ENCODE assay signal across 10 mouse cellular contexts in the genomic region with DNA sequence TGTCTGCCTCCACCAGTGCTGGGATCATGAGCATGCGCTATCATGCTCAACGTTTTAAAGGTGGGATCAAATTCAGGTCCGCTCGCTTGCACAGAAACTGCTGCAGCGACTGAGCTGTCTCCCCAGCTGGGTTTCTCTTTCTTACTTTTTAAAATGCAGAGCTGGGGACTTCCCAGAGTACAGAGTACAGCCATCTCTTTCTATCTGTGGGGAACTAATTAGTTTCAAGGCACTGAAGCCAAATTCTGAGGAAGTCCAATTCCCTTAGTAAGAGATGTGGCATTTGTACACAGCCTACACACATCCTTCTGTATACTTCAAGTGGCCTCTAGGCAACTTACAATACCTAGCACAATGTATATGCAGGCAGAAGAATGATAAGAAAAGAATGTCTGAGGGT.
DNase-seq lines count a peak whose midpoint lies in the region; ATAC-seq and TF ChIP-seq lines count a peak whose summit lies in the region.
"Had no signal": no experiment of that assay in that cellular context is flagged by ENCODE, and none has a peak within 500 bp of the region (broad histone marks: within the 10 kb centered on the region; RNA-seq: fewer than 3 reads in every experiment).

No protein-coding gene starts in this region.

- no peaks in the 10 kb centered on the region for H3K27me3 ChIP-seq in heart, embryonic 11.5 days (ENCODE audit: control insufficient read depth, insufficient read depth, low read length)
- peaks cover 3% of the 10 kb centered on the region; the same call in 1 of the 2 replicates for H3K27me3 ChIP-seq in liver, embryonic 11.5 days (replicated peaks; ENCODE audit: control insufficient read depth, insufficient read depth, low read length)
- peaks cover 28% of the 10 kb centered on the region for H3K27me3 ChIP-seq in liver, embryonic 12.5 days (replicated peaks)
- no peaks in the 10 kb centered on the region for H3K27me3 ChIP-seq in forebrain, embryonic 13.5 days
- H3K27me3 ChIP-seq: neural tube, embryonic 13.5 days had no signal

- H3K27ac ChIP-seq in heart, embryonic 11.5 days (ENCODE audit: low read depth, low read length): peak overlapping the region; percentile 74
- 0 out of 2 replicates have a peak overlapping the region, but pooled peaks have one; percentile 11 for H3K27ac ChIP-seq in liver, embryonic 11.5 days (ENCODE audit: low read depth, low read length)
- H3K27ac ChIP-seq in liver, embryonic 12.5 days: no peak overlapping the region; the same call in 1 of the 2 replicates
- H3K27ac ChIP-seq in forebrain, embryonic 13.5 days: no peak overlapping the region
- H3K27ac ChIP-seq: neural tube, embryonic 13.5 days had no signal

- no peak for TF ChIP-seq CTCF in brain, embryonic 14.5 days (IDR thresholded peaks at IDR 0.05; ENCODE audit: borderline replicate concordance, extremely low read depth, insufficient read depth, insufficient read length)

- WGBS in heart, embryonic 11.5 days (ENCODE audit: insufficient replicate concordance): 49% methylated on average over 5 of the region's 5 CpGs
- WGBS in liver, embryonic 11.5 days: 56% methylated on average over 5 of the region's 5 CpGs
- WGBS in liver, embryonic 12.5 days (ENCODE audit: insufficient replicate concordance): 60% methylated on average over 5 of the region's 5 CpGs
- WGBS in forebrain, embryonic 13.5 days: 55% methylated on average over 5 of the region's 5 CpGs

- H3K9ac ChIP-seq in heart, embryonic 11.5 days (ENCODE audit: low read depth, low read length): peak overlapping the region; percentile 44; the same call in 1 of the 2 replicates
- H3K9ac ChIP-seq in liver, embryonic 11.5 days (ENCODE audit: low read depth, low read length): no peak overlapping the region
- no peak overlapping the region for H3K9ac ChIP-seq in liver, embryonic 12.5 days
- no peak overlapping the region for H3K9ac ChIP-seq in forebrain, embryonic 13.5 days
- H3K9ac ChIP-seq: neural tube, embryonic 13.5 days had no signal

- no peak for DNase-seq in heart, postnatal 14 days
- DNase-seq in liver, embryonic 11.5 days (ENCODE audit: low spot score): no peak
- peak; percentile 17 for DNase-seq in brain, embryonic 14.5 days (ENCODE audit: low read depth)
- no peak for DNase-seq in testis, postnatal 14 days (ENCODE audit: low spot score)
- DNase-seq: cerebellum, adult 2 months had no signal

- TF ChIP-seq POLR2A in brain, embryonic 14.5 days (IDR thresholded peaks at IDR 0.05; ENCODE audit: borderline replicate concordance, extremely low read depth, insufficient read depth, insufficient read length, poor library complexity, severe bottlenecking): no peak

- H3K4me3 ChIP-seq in heart, embryonic 11.5 days (ENCODE audit: low read depth, low read length): no peak overlapping the region
- H3K4me3 ChIP-seq in liver, embryonic 11.5 days (ENCODE audit: low read depth, low read length): no peak overlapping the region
- no peak overlapping the region for H3K4me3 ChIP-seq in liver, embryonic 12.5 days
- no peak overlapping the region for H3K4me3 ChIP-seq in forebrain, embryonic 13.5 days
- H3K4me3 ChIP-seq: neural tube, embryonic 13.5 days had no signal

- H3K9me3 ChIP-seq in heart, embryonic 11.5 days (replicated peaks; ENCODE audit: control insufficient read depth, low read length): no peaks in the 10 kb centered on the region
- H3K9me3 ChIP-seq in liver, embryonic 11.5 days (ENCODE audit: control insufficient read depth, low read length): no peaks in the 10 kb centered on the region
- H3K9me3 ChIP-seq in liver, embryonic 12.5 days (replicated peaks): no peaks in the 10 kb centered on the region
- no peaks in the 10 kb centered on the region for H3K9me3 ChIP-seq in forebrain, embryonic 13.5 days (replicated peaks)
- H3K9me3 ChIP-seq: neural tube, embryonic 13.5 days had no signal

- peaks cover 28% of the 10 kb centered on the region for H3K4me1 ChIP-seq in heart, embryonic 11.5 days (ENCODE audit: control insufficient read depth, insufficient read depth, low read length)
- H3K4me1 ChIP-seq in liver, embryonic 11.5 days (replicated peaks; ENCODE audit: control insufficient read depth, insufficient read depth, low read length): peaks cover 7% of the 10 kb centered on the region
- peaks cover 21% of the 10 kb centered on the region for H3K4me1 ChIP-seq in liver, embryonic 12.5 days
- H3K4me1 ChIP-seq in forebrain, embryonic 13.5 days: 0 out of 2 replicates have a peak, but pooled peaks cover 10% of the 10 kb centered on the region

- ATAC-seq in heart, embryonic 11.5 days (replicated peaks; ENCODE audit: insufficient number of reproducible peaks, low FRiP score, low TSS enrichment): no peak
- ATAC-seq in liver, embryonic 11.5 days (replicated peaks; ENCODE audit: low FRiP score): no peak
- ATAC-seq in liver, embryonic 12.5 days: no peak
- ATAC-seq in monocyte, adult 5-6 weeks (replicated peaks; ENCODE audit: insufficient number of reproducible peaks, low FRiP score, low TSS enrichment, poor library complexity, severe bottlenecking): peak; percentile 55
- no peak for ATAC-seq in forebrain, embryonic 13.5 days

- H3K4me2 ChIP-seq in heart, embryonic 11.5 days: no peak overlapping the region
- no peak overlapping the region for H3K4me2 ChIP-seq in liver, embryonic 11.5 days
- no peak overlapping the region for H3K4me2 ChIP-seq in liver, embryonic 12.5 days
- no peak overlapping the region for H3K4me2 ChIP-seq in forebrain, embryonic 13.5 days
- H3K4me2 ChIP-seq: neural tube, embryonic 13.5 days had no signal

- intact Hi-C loops in heart, postnatal 14 days (cut with DNase I): loop anchor here (10.0 kb wide), 1 partner anchor 338 kb away; a partner anchor contains a TSS

- no peaks in the 10 kb centered on the region for H3K36me3 ChIP-seq in heart, embryonic 11.5 days (ENCODE audit: control insufficient read depth, insufficient read depth, low read length)
- H3K36me3 ChIP-seq in liver, embryonic 11.5 days (ENCODE audit: control insufficient read depth, insufficient read depth, low read length): no peaks in the 10 kb centered on the region
- no peaks in the 10 kb centered on the region for H3K36me3 ChIP-seq in liver, embryonic 12.5 days
- no peaks in the 10 kb centered on the region for H3K36me3 ChIP-seq in forebrain, embryonic 13.5 days (ENCODE audit: poor library complexity, severe bottlenecking)
- H3K36me3 ChIP-seq: neural tube, embryonic 13.5 days had no signal

Comparison
In these comparisons a context has a peak if more than half of its experiments do, and no peak if none do; other contexts are left out.
1. H3K27ac ChIP-seq: peak in heart, embryonic 11.5 days (single experiment) and liver, embryonic 11.5 days (single experiment); none in liver, embryonic 12.5 days (single experiment) and forebrain, embryonic 13.5 days (single experiment).